Mouse (Mus musculus): ENCODE measurements at regions not wholly inside any gene's neighbourhood (a gene's known extent, or its start where the extent isn't known, plus 50 kb on each side); places are given as distances from the start of the nearest gene placed in this dataset.

DNA sequence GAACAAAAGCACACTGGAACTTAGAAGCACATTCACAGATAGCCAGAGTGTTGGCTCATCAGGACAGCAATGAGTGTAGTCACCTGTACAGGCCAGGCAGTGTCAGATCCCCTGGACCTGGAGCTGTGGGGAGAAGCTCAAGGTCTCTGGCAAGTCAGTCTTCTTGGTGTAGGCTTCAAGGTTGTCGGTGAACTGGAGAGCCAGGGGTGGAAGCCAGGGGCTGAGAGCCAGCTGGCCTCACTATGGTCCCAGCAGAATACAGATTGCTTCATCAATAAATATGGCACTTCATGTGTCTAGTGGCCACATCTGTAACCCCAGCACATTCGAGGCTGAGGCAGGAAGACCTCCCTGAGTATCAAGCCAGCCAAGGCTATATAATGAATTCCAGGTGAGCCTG lies 101.0 kb upstream of the Tgfbr2 start:
- ATAC-seq (ENCODE audit: insufficient number of reproducible peaks, low FRiP score, low TSS enrichment, low read depth), result no peak
- H3K9ac ChIP-seq, result no peak overlapping the region
- H3K4me2 ChIP-seq (replicated peaks), result no peak overlapping the region
- WGBS, result 77% methylated on average over 2 of the region's 2 CpGs
- H3K36me3 ChIP-seq, result no peaks in the 10 kb centered on the region
- H3K4me3 ChIP-seq (replicated peaks), result no peak overlapping the region
- no peaks in the 10 kb centered on the region for H3K4me1 ChIP-seq
- H3K27ac ChIP-seq (replicated peaks), result no peak overlapping the region
- H3K27me3 ChIP-seq, result no peaks in the 10 kb centered on the region
- H3K9me3 ChIP-seq (replicated peaks), result no peaks in the 10 kb centered on the region

DNA sequence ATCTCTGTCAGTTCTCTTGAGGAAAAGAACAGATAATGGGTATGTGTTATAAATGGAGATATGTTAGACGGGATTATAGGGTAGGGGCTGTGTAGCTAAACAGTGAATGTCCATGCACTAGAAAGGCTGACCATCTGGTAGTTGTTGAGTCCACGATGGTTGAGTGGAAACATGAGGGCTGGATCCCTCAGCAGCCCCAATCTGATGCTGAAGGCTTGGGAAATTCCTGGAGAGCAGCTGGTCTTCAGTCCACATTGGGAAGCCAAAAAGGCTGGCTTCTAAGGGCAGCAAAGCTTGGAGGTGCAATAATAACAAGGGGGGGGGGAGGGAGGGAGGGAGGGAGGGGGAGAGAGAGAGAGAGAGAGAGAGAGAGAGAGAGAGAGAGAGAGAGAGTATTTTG lies 97.3 kb upstream of the Tgfbr2 start:
- Histone ChIP-seq H3K9me3 (replicated peaks) (no peaks in the 10 kb centered on the region), H3K4me3 (replicated peaks) (no peak overlapping the region), H3K27me3 (no peaks in the 10 kb centered on the region), H3K4me1 (0 out of 2 replicates have a peak, but pooled peaks cover 6% of the 10 kb centered on the region), H3K9ac (no peak overlapping the region), H3K36me3 (no peaks in the 10 kb centered on the region), H3K4me2 (replicated peaks) (no peak overlapping the region), H3K27ac (replicated peaks) (no peak overlapping the region)
- 65% methylated on average over 2 of the region's 2 CpGs for WGBS
- ATAC-seq (ENCODE audit: insufficient number of reproducible peaks, low FRiP score, low TSS enrichment, low read depth), result no peak

DNA sequence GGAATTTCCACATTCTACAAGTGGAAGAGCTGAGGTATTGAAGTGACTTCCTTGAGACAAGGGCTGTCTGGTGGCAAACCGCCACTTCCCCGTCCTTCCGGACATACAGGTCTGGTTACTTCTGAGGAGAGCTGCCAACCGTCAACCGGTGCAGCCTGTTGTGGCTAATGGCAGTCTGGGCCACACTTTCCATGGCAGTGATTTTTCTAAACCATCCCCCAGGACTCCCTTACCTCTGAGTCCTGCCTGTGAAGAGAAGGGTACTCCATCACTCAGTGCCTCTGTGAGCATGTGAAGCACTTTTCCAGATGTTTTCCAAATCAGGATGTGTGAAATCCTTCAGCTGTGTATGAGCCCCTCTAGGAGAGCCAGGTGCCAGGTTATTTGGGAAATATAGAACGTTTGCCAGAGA lies 95.3 kb upstream of the Tgfbr2 start:
- Histone ChIP-seq H3K9ac (no peak overlapping the region), H3K27ac (replicated peaks) (peak overlapping the region; percentile 18; the same call in 1 of the 2 replicates), H3K4me1 (0 out of 2 replicates have a peak, but pooled peaks cover 6% of the 10 kb centered on the region), H3K9me3 (replicated peaks) (no peaks in the 10 kb centered on the region), H3K36me3 (no peaks in the 10 kb centered on the region), H3K4me3 (replicated peaks) (no peak overlapping the region), H3K4me2 (replicated peaks) (no peak overlapping the region), H3K27me3 (no peaks in the 10 kb centered on the region)
- 52% methylated on average over 6 of the region's 6 CpGs for WGBS
- ATAC-seq (ENCODE audit: insufficient number of reproducible peaks, low FRiP score, low TSS enrichment, low read depth), result no peak

DNA sequence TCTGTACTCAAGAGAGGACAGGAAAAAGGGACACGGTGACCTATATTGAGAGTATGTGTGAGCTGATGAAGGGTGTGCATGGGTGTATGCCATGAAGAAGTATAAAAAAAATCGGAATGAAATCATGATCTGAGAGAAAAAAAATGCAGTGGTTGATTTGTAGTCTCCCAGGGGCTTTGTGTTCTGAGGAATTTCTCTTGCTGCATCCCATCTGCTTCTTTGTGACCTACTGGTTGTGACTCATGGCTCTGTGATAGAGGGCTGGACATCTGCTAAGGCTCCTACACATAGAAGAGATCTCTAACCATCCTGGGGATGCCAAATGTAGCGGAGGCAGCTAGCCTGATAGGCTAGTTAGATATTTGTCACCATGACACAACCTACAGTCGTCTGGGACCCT lies 92.3 kb upstream of the Tgfbr2 start:
- H3K4me3 ChIP-seq (replicated peaks), result no peak overlapping the region
- WGBS, result 84% methylated on average over 4 of the region's 4 CpGs
- no peaks in the 10 kb centered on the region for H3K36me3 ChIP-seq
- 0 out of 2 replicates have a peak, but pooled peaks cover 6% of the 10 kb centered on the region for H3K4me1 ChIP-seq
- no peaks in the 10 kb centered on the region for H3K27me3 ChIP-seq
- no peaks in the 10 kb centered on the region for H3K9me3 ChIP-seq (replicated peaks)
- no peak overlapping the region for H3K4me2 ChIP-seq (replicated peaks)
- no peak for ATAC-seq (ENCODE audit: insufficient number of reproducible peaks, low FRiP score, low TSS enrichment, low read depth)
- H3K9ac ChIP-seq, result no peak overlapping the region
- H3K27ac ChIP-seq (replicated peaks), result no peak overlapping the region

DNA sequence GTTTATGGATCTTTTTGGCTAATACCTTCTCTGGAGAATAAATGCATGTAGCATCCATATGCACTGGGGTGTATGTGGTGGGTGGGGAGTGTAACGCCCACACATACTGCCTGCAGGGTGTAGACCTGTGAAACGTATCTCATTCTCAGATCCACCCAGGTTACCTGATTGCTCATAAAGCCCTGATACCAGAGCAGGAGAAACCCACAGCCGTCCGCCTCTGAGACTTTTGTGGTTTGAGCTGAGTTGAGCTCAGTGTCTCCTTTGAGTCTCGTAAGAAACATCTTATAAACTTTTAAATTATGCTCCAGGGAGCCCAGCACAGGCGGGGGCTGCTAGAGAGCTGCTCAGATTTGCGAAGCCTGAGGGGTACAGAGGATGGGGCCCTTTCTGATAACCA lies 88.7 kb upstream of the Tgfbr2 start:
- Histone ChIP-seq H3K9me3 (replicated peaks) (no peaks in the 10 kb centered on the region), H3K4me1 (no peaks in the 10 kb centered on the region), H3K36me3 (no peaks in the 10 kb centered on the region), H3K27ac (replicated peaks) (no peak overlapping the region), H3K4me2 (replicated peaks) (no peak overlapping the region), H3K9ac (no peak overlapping the region), H3K4me3 (replicated peaks) (no peak overlapping the region), H3K27me3 (no peaks in the 10 kb centered on the region)
- 66% methylated on average over 7 of the region's 7 CpGs for WGBS
- ATAC-seq (ENCODE audit: insufficient number of reproducible peaks, low FRiP score, low TSS enrichment, low read depth), result no peak

DNA sequence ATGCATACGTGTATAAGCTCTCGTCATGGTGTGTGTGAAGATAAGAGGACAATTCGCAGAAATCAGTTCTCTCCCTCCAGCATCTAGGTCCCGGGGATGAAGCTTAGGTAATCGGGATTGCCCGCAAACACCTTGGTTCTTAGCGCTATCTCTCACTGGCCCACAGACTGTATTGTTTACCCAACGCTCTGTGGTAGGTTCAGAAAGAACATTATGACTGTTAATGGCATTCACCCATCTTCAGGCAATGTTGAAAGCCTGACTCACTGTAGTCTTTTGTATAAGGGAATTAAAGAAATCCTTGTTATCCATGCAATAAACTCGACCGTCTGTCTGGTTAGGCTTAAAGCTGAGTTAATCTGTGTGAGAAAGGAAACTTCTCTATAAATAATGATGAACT lies 84.4 kb upstream of the Tgfbr2 start:
- Histone ChIP-seq H3K9me3 (replicated peaks) (no peaks in the 10 kb centered on the region), H3K27ac (replicated peaks) (no peak overlapping the region), H3K4me2 (replicated peaks) (no peak overlapping the region), H3K36me3 (no peaks in the 10 kb centered on the region), H3K4me3 (replicated peaks) (no peak overlapping the region), H3K27me3 (no peaks in the 10 kb centered on the region), H3K4me1 (no peaks in the 10 kb centered on the region), H3K9ac (no peak overlapping the region)
- WGBS, result 68% methylated on average over 10 of the region's 10 CpGs
- ATAC-seq (ENCODE audit: insufficient number of reproducible peaks, low FRiP score, low TSS enrichment, low read depth), result no peak

DNA sequence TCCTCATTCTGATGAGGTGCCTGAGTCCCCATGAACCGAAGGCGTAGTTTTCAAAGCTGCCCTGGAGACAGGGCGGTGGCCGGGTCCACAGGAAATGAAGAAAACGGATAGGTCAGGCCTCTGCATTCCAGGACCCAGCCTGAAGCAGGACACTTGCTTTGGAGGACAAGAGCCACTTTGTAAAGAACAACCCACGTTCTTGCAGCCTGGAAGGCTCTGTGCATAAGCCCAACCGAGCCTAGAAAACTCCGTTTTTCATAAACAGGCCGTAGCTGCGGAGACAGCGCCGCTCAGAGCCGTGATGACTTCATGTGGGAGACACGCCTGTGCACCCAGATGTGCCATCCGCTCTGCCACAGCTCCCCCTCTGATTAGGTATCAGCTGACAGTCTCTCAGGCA lies 78.4 kb upstream of the Tgfbr2 start:
- 0 out of 2 replicates have a peak overlapping the region, but pooled peaks have one; percentile 22 for H3K27ac ChIP-seq (replicated peaks)
- no peaks in the 10 kb centered on the region for H3K27me3 ChIP-seq
- no peak overlapping the region for H3K4me3 ChIP-seq (replicated peaks)
- H3K9ac ChIP-seq, result no peak overlapping the region
- H3K9me3 ChIP-seq (replicated peaks), result no peaks in the 10 kb centered on the region
- no peak overlapping the region for H3K4me2 ChIP-seq (replicated peaks)
- H3K36me3 ChIP-seq, result no peaks in the 10 kb centered on the region
- 0 out of 2 replicates have a peak, but pooled peaks cover 7% of the 10 kb centered on the region for H3K4me1 ChIP-seq
- 37% methylated on average over 15 of the region's 15 CpGs for WGBS
- no peak; the same call in 1 of the 2 replicates for ATAC-seq (ENCODE audit: insufficient number of reproducible peaks, low FRiP score, low TSS enrichment, low read depth)

DNA sequence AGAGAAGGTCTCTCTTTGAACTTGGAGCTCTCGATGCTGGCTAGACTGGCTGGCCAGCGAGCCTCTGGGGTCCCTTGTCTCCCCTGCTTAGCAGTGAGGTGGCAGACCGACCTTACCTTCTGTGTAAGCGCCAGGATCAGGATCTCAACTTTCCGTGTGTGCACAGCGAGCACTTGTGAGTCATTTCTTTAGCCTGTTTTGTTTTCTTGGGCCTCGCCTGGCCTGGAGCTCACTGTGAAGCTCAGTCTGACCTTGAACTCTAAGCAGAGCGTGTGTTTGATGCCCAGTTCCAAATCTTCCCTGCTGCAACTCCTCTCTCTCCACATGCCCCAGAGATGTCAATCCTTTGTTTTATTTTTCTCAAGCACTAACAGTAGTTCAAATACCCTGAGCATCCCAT lies 77.6 kb upstream of the Tgfbr2 start:
- peaks cover 10% of the 10 kb centered on the region; the same call in 1 of the 2 replicates for H3K4me1 ChIP-seq
- no peaks in the 10 kb centered on the region for H3K36me3 ChIP-seq
- no peak overlapping the region for H3K4me2 ChIP-seq (replicated peaks)
- H3K27ac ChIP-seq (replicated peaks), result no peak overlapping the region
- no peak overlapping the region for H3K9ac ChIP-seq
- H3K9me3 ChIP-seq (replicated peaks), result no peaks in the 10 kb centered on the region
- ATAC-seq (ENCODE audit: insufficient number of reproducible peaks, low FRiP score, low TSS enrichment, low read depth), result no peak
- H3K4me3 ChIP-seq (replicated peaks), result no peak overlapping the region
- 78% methylated on average over 8 of the region's 8 CpGs for WGBS
- no peaks in the 10 kb centered on the region for H3K27me3 ChIP-seq

DNA sequence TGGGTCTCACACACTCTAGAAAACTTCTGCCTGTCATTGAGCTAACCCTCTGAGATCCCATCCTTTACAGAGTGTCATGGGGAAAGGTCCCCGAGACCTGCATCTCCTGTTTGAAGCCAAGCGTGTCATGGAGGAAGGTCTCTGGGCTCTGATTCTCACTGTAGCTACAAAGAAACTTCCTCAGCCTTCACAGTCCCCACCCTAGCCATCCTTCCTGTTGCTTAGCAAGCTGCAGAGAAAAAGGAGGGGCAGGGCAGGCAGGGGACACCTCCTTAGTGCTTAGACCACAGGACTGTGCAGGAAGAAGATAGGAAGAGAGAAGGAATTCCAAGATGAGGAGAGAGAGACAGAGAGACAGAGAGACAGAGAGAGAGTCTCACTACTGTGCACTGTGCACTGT lies 74.6 kb upstream of the Tgfbr2 start:
- 83% methylated on average over 2 of the region's 2 CpGs for WGBS
- no peaks in the 10 kb centered on the region for H3K9me3 ChIP-seq (replicated peaks)
- H3K36me3 ChIP-seq, result no peaks in the 10 kb centered on the region
- H3K9ac ChIP-seq, result no peak overlapping the region
- no peak overlapping the region for H3K4me2 ChIP-seq (replicated peaks)
- no peak overlapping the region for H3K4me3 ChIP-seq (replicated peaks)
- H3K4me1 ChIP-seq, result peaks cover 10% of the 10 kb centered on the region; the same call in 1 of the 2 replicates
- no peak overlapping the region for H3K27ac ChIP-seq (replicated peaks)
- no peak for ATAC-seq (ENCODE audit: insufficient number of reproducible peaks, low FRiP score, low TSS enrichment, low read depth)
- H3K27me3 ChIP-seq, result no peaks in the 10 kb centered on the region

DNA sequence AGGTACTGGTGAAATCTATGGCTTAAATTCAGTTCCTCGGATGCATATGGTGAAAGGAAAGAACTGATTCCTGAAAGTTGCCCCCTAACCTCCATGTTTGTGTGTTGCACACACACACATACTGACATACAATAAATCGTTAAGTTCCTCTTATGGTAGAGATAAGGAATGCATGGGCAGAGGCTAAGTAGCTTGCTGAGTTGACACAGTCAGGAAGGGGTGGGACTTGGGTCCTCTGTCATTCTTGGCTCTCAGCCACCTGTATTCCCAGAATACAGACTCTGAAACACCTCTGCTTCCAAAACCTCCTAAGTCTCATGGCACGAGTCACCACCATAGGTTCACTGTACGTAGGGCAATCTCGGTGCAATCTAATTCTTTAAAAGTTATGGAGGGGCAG lies 70.0 kb upstream of the Tgfbr2 start:
- no peak overlapping the region for H3K4me3 ChIP-seq (replicated peaks)
- H3K27me3 ChIP-seq, result no peaks in the 10 kb centered on the region
- no peaks in the 10 kb centered on the region for H3K36me3 ChIP-seq
- WGBS, result 70% methylated on average over 5 of the region's 5 CpGs
- H3K9me3 ChIP-seq (replicated peaks), result no peaks in the 10 kb centered on the region
- H3K4me2 ChIP-seq (replicated peaks), result no peak overlapping the region
- ATAC-seq (ENCODE audit: insufficient number of reproducible peaks, low FRiP score, low TSS enrichment, low read depth), result no peak
- H3K9ac ChIP-seq, result no peak overlapping the region
- H3K4me1 ChIP-seq, result peaks cover 3% of the 10 kb centered on the region; the same call in 1 of the 2 replicates
- no peak overlapping the region for H3K27ac ChIP-seq (replicated peaks)

DNA sequence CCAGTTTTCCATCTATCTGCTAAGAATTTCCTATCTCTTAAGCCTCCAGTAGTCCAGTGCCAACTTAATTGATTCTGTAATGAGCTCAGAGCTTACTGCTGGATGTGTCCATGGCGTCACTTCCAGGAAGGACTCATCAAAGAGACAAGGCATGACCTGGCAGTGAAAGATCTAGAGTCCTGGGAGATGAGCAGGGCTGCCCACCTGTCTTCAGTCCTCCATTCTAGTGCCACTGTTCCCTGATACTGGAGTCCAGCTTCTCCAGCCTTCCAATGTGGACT lies 69.4 kb upstream of the Tgfbr2 start:
- peaks cover 3% of the 10 kb centered on the region; the same call in 1 of the 2 replicates for H3K4me1 ChIP-seq
- H3K27me3 ChIP-seq, result no peaks in the 10 kb centered on the region
- no peaks in the 10 kb centered on the region for H3K9me3 ChIP-seq (replicated peaks)
- H3K27ac ChIP-seq (replicated peaks), result no peak overlapping the region
- no peak overlapping the region for H3K4me2 ChIP-seq (replicated peaks)
- H3K4me3 ChIP-seq (replicated peaks), result no peak overlapping the region
- 91% methylated on average over 1 of the region's 1 CpGs for WGBS
- H3K9ac ChIP-seq, result no peak overlapping the region
- no peak for ATAC-seq (ENCODE audit: insufficient number of reproducible peaks, low FRiP score, low TSS enrichment, low read depth)
- no peaks in the 10 kb centered on the region for H3K36me3 ChIP-seq

DNA sequence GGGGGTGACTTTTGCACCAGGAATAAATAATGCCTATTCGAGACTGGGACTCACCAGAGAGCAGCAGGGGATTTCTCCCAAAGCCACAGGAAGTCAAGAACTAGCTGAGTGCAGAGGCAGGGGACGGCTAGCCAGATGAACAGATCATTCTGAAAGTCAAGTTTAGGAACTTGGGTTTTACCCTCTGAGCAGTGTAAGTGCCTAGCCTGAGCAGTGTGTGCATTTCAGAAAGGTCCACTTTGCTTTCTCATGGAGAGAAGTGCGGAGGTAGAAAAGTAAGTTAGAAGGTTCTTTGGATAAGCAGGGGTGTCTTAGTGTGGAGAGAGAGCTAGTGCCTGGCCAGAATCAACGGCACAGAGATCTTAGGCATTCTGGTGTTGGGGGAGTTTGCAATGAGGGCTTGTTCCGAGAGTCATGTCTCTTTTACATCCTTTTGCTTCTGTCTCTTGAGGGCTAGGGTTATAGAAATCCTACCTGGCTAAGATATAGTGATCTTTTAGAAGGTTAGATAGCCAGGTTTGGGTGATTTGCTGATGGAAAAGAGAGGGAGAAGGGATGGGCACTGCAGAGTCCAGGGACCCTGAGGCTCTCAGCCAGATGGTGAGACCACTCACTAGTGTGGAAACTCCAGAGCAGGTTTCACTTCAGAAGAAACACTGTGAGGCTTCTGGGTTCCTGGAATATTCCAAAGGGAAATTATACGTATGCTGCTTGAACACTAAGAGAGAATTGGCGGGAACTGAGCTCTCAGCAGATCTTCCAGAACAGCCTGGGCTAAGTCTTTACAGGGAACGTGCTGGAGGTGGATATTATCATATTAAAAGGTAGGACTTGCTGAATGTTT lies 68.8 kb upstream of the Tgfbr2 start:
- Histone ChIP-seq H3K4me2 (replicated peaks) (no peak overlapping the region), H3K9ac (no peak overlapping the region), H3K4me3 (replicated peaks) (no peak overlapping the region), H3K27ac (replicated peaks) (no peak overlapping the region), H3K36me3 (no peaks in the 10 kb centered on the region), H3K9me3 (replicated peaks) (no peaks in the 10 kb centered on the region), H3K4me1 (peaks cover 3% of the 10 kb centered on the region; the same call in 1 of the 2 replicates), H3K27me3 (no peaks in the 10 kb centered on the region)
- ATAC-seq (ENCODE audit: insufficient number of reproducible peaks, low FRiP score, low TSS enrichment, low read depth), result no peak
- WGBS, result 78% methylated on average over 8 of the region's 8 CpGs

Measured in embryonic facial prominence, embryonic 15.5 days (tissue).